Mouse (Mus musculus): ENCODE results near the gene G6pc2. TPM values are rescaled to one million over a fixed set of nuclear protein-coding genes. Genes with fewer than 3 reads are reported as not detected.

G6pc2 gene
- polyA plus RNA-seq, 1 experiment, result not detected

DNA sequence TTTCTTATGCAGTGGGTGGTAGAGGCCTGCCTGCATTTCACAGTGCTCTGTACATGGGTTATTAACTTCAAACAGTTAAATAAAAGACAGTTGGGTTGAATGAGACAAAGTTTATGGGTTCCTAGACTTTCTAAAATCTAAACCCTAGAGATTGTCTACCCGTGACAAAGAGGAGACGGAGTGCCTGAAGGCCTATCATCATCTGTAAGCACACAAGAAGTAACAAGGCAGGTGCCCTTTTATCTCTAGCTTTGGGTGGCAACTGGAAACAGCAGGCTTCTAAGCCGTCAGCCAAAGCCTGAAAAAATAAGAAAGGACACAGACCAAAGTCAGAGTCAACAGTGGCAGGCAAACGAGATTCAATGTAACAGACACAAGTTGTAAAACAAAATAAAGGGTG, 21.7 kb upstream of the G6pc2 start:
- H3K4me1 ChIP-seq (ENCODE audit: control insufficient read depth, insufficient read depth, low read length), result no peaks in the 10 kb centered on the region
- H3K9me3 ChIP-seq (replicated peaks; ENCODE audit: control insufficient read depth, insufficient read depth, low read length, poor library complexity, severe bottlenecking), result no peaks in the 10 kb centered on the region
- no peak overlapping the region for H3K9ac ChIP-seq (ENCODE audit: low read depth, poor library complexity, severe bottlenecking)
- H3K27me3 ChIP-seq (ENCODE audit: control insufficient read depth, insufficient read depth, low read length, poor library complexity, severe bottlenecking), result no peaks in the 10 kb centered on the region
- no peak overlapping the region for H3K27ac ChIP-seq (ENCODE audit: insufficient read depth, low read length)
- no peak overlapping the region for H3K4me3 ChIP-seq (ENCODE audit: low read depth, low read length)
- TF ChIP-seq CTCF (IDR thresholded peaks at IDR 0.05; ENCODE audit: low read depth, low read length), result no peak
- no peak for TF ChIP-seq EP300 (IDR thresholded peaks at IDR 0.05; ENCODE audit: insufficient read depth, low read depth, low read length)
- TF ChIP-seq POLR2A (IDR thresholded peaks at IDR 0.05; ENCODE audit: insufficient read depth, low read length), result no peak
- H3K36me3 ChIP-seq (ENCODE audit: control insufficient read depth, insufficient read depth, low read length, poor library complexity, severe bottlenecking), result peaks cover 14% of the 10 kb centered on the region

DNA sequence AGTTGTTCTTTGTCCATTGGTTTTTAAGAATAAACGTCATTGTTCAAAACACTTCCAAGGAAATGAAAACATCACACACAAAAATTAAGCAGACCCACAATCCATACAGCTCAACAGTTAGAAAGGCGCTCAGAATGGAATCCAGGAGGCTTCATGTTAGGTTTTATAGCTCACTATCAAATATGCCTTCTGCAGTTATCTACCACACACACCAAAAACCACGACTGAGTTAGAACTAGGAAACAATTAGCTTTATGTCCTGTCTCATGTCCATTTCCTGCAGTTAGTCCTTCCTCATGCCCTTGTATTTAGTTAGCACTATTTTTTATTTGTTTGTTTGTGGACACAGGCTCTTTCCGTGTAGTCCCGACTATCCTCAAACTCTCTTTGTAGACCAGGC, 19.8 kb upstream of the G6pc2 start:
- Histone ChIP-seq H3K9ac (ENCODE audit: low read depth, poor library complexity, severe bottlenecking) (no peak overlapping the region), H3K4me3 (ENCODE audit: low read depth, low read length) (no peak overlapping the region), H3K4me1 (ENCODE audit: control insufficient read depth, insufficient read depth, low read length) (no peaks in the 10 kb centered on the region), H3K27me3 (ENCODE audit: control insufficient read depth, insufficient read depth, low read length, poor library complexity, severe bottlenecking) (no peaks in the 10 kb centered on the region), H3K36me3 (ENCODE audit: control insufficient read depth, insufficient read depth, low read length, poor library complexity, severe bottlenecking) (peaks cover 19% of the 10 kb centered on the region), H3K9me3 (replicated peaks; ENCODE audit: control insufficient read depth, insufficient read depth, low read length, poor library complexity, severe bottlenecking) (no peaks in the 10 kb centered on the region), H3K27ac (ENCODE audit: insufficient read depth, low read length) (no peak overlapping the region)
- no peak for TF ChIP-seq EP300 (IDR thresholded peaks at IDR 0.05; ENCODE audit: insufficient read depth, low read depth, low read length)
- no peak for TF ChIP-seq POLR2A (IDR thresholded peaks at IDR 0.05; ENCODE audit: insufficient read depth, low read length)

DNA sequence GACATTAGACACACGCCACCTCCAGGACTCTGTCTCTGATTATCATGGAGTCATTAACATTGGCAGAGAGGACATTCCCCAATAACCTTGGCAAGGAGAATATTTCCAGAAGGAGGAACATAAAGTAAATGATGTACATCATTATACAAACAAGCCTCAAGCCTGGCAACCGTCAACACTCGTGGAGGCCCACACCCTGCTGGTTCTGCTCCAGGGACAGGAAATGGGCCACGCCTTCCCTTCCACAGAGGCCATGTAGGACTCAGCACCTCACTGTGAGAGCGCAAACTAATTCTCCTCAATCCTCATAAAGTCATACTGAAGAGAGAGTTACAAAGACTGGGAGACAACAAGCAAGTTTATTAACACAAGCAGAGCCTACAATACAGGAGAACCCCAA, 17.3 kb upstream of the G6pc2 start:
- no peak overlapping the region for H3K4me3 ChIP-seq (ENCODE audit: low read depth, low read length)
- H3K9me3 ChIP-seq (replicated peaks; ENCODE audit: control insufficient read depth, insufficient read depth, low read length, poor library complexity, severe bottlenecking), result no peaks in the 10 kb centered on the region
- TF ChIP-seq EP300 (IDR thresholded peaks at IDR 0.05; ENCODE audit: insufficient read depth, low read depth, low read length) (no peak), CTCF (IDR thresholded peaks at IDR 0.05; ENCODE audit: low read depth, low read length) (no peak), POLR2A (IDR thresholded peaks at IDR 0.05; ENCODE audit: insufficient read depth, low read length) (no peak)
- H3K27ac ChIP-seq (ENCODE audit: insufficient read depth, low read length), result no peak overlapping the region
- H3K36me3 ChIP-seq (ENCODE audit: control insufficient read depth, insufficient read depth, low read length, poor library complexity, severe bottlenecking), result peaks cover 22% of the 10 kb centered on the region
- H3K9ac ChIP-seq (ENCODE audit: low read depth, poor library complexity, severe bottlenecking), result no peak overlapping the region
- H3K4me1 ChIP-seq (ENCODE audit: control insufficient read depth, insufficient read depth, low read length), result no peaks in the 10 kb centered on the region
- no peaks in the 10 kb centered on the region for H3K27me3 ChIP-seq (ENCODE audit: control insufficient read depth, insufficient read depth, low read length, poor library complexity, severe bottlenecking)

DNA sequence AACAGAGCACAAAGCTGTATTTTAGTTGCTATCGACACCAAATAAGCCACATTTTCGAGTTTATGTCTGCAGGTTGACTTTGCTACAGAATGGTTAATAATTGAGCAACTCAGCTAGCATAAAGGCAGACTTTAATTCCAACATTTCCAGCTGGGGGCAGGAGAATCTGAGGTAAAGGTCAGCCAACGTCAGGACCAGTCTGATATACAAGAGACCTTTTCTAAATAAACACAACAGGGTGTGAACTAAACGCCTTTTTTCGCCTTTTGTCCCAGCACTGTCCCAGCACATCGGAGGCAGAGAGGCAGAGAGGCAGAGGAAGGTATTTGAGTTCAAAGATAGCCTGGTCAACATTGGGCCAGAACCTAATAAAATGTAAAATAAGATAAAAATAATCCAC, 5.7 kb upstream of the G6pc2 start:
- H3K36me3 ChIP-seq (ENCODE audit: control insufficient read depth, insufficient read depth, low read length, poor library complexity, severe bottlenecking), result peaks cover 29% of the 10 kb centered on the region
- H3K27me3 ChIP-seq (ENCODE audit: control insufficient read depth, insufficient read depth, low read length, poor library complexity, severe bottlenecking), result no peaks in the 10 kb centered on the region
- H3K4me3 ChIP-seq (ENCODE audit: low read depth, low read length), result peak overlapping the region; percentile 95
- H3K4me1 ChIP-seq (ENCODE audit: control insufficient read depth, insufficient read depth, low read length), result no peaks in the 10 kb centered on the region
- peak overlapping the region; percentile 89 for H3K9ac ChIP-seq (ENCODE audit: low read depth, poor library complexity, severe bottlenecking)
- no peak overlapping the region for H3K27ac ChIP-seq (ENCODE audit: insufficient read depth, low read length)
- no peak for TF ChIP-seq EP300 (IDR thresholded peaks at IDR 0.05; ENCODE audit: insufficient read depth, low read depth, low read length)
- TF ChIP-seq POLR2A (IDR thresholded peaks at IDR 0.05; ENCODE audit: insufficient read depth, low read length), result no peak
- no peak for TF ChIP-seq CTCF (IDR thresholded peaks at IDR 0.05; ENCODE audit: low read depth, low read length)
- H3K9me3 ChIP-seq (replicated peaks; ENCODE audit: control insufficient read depth, insufficient read depth, low read length, poor library complexity, severe bottlenecking), result no peaks in the 10 kb centered on the region

DNA sequence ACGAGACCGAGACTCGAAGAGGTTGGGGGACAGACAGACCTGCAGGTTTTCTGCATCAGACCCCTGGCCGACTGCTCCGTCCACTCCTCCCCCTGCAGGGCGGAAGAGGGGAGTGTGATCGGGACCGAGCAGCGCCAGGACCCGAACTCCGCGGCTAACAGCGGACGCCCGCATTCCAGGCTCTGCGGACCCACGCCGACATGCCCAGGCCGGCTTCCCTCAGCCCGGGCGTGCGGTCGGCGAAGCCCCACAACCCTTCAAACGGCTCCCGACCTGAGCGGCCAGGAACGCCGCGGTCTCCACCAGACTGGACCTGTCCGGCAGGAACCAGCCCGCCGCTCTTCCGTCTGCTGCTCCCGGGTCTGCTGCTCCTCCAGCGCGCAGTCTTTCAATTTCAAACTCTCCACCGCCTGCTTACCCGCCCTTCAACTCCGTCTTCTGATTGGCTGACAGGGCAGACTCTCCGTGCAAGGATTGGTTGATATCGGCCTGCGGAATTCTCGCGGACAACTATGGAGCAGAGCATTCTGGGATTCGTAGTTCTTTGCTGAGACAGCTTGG, 5.0 kb upstream of the G6pc2 start, which contains the start of gene Spc25:
TSS of gene Spc25 (minus strand) at position 404 of the 561 bp plus-strand sequence.
- no peak for TF ChIP-seq EP300 (IDR thresholded peaks at IDR 0.05; ENCODE audit: insufficient read depth, low read depth, low read length)
- TF ChIP-seq POLR2A (IDR thresholded peaks at IDR 0.05; ENCODE audit: insufficient read depth, low read length), result peak; percentile 78
- no peak for TF ChIP-seq CTCF (IDR thresholded peaks at IDR 0.05; ENCODE audit: low read depth, low read length)
- Histone ChIP-seq H3K36me3 (ENCODE audit: control insufficient read depth, insufficient read depth, low read length, poor library complexity, severe bottlenecking) (peaks cover 28% of the 10 kb centered on the region), H3K4me1 (ENCODE audit: control insufficient read depth, insufficient read depth, low read length) (no peaks in the 10 kb centered on the region), H3K9me3 (replicated peaks; ENCODE audit: control insufficient read depth, insufficient read depth, low read length, poor library complexity, severe bottlenecking) (no peaks in the 10 kb centered on the region), H3K9ac (ENCODE audit: low read depth, poor library complexity, severe bottlenecking) (peak within 1 kb of the TSS; percentile 89), H3K4me3 (ENCODE audit: low read depth, low read length) (peak within 1 kb of the TSS; percentile 95), H3K27me3 (ENCODE audit: control insufficient read depth, insufficient read depth, low read length, poor library complexity, severe bottlenecking) (no peaks in the 10 kb centered on the region), H3K27ac (ENCODE audit: insufficient read depth, low read length) (no peak within 1 kb of the TSS)

DNA sequence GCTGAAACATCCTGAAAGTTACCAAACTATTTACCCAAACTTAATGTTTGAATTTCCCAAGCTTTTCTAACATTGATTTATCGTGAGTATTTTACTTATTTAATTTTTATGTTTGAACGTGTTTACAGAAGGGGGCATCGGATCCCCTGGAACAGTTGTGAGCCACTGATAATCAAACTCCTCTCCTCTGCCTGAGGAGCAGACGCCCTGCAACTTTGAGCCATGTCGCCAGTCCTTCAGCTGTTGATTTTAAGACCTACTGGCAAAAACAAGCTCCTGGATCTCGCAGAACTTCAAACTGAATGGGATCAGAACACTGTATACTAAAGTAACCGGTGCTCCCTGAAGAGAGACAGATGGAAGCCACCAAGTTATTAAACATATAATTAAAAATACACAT, 4.3 kb upstream of the G6pc2 start:
- Histone ChIP-seq H3K36me3 (ENCODE audit: control insufficient read depth, insufficient read depth, low read length, poor library complexity, severe bottlenecking) (peaks cover 21% of the 10 kb centered on the region), H3K27me3 (ENCODE audit: control insufficient read depth, insufficient read depth, low read length, poor library complexity, severe bottlenecking) (no peaks in the 10 kb centered on the region), H3K4me3 (ENCODE audit: low read depth, low read length) (no peak overlapping the region), H3K27ac (ENCODE audit: insufficient read depth, low read length) (no peak overlapping the region), H3K9me3 (replicated peaks; ENCODE audit: control insufficient read depth, insufficient read depth, low read length, poor library complexity, severe bottlenecking) (no peaks in the 10 kb centered on the region), H3K4me1 (ENCODE audit: control insufficient read depth, insufficient read depth, low read length) (no peaks in the 10 kb centered on the region), H3K9ac (ENCODE audit: low read depth, poor library complexity, severe bottlenecking) (peak overlapping the region; percentile 37; the same call in 1 of the 2 replicates)
- no peak for TF ChIP-seq CTCF (IDR thresholded peaks at IDR 0.05; ENCODE audit: low read depth, low read length)
- TF ChIP-seq EP300 (IDR thresholded peaks at IDR 0.05; ENCODE audit: insufficient read depth, low read depth, low read length), result no peak
- no peak for TF ChIP-seq POLR2A (IDR thresholded peaks at IDR 0.05; ENCODE audit: insufficient read depth, low read length)

All from ES-Bruce4 (cell line).